In genomic region chr2:160728972-160729371, GRCm38 (mm10) we compare ENCODE assay signal across 15 mouse cellular contexts. TPM values are rescaled to one million over a fixed set of nuclear protein-coding genes. Genes with fewer than 3 reads are reported as not detected.
A peak's percentile ranks its signal among the peaks of the same experiment; 100 is the strongest.
DNase-seq lines count a peak whose midpoint lies in the region; ATAC-seq and TF ChIP-seq lines count a peak whose summit lies in the region.
"Had no signal": no experiment of that assay in that cellular context is flagged by ENCODE, and none has a peak within 500 bp of the region (broad histone marks: within the 10 kb centered on the region; RNA-seq: fewer than 3 reads in every experiment).

No protein-coding gene starts in this region.

- no peak overlapping the region for H3K9ac ChIP-seq in heart, adult 2 months (ENCODE audit: low read depth, low read length)
- no peak overlapping the region for H3K9ac ChIP-seq in heart, embryonic 12.5 days
- no peak overlapping the region for H3K9ac ChIP-seq in liver, postnatal 0 days (replicated peaks)
- H3K9ac ChIP-seq in liver, embryonic 11.5 days (ENCODE audit: low read depth, low read length), result no peak overlapping the region
- H3K9ac ChIP-seq in neural tube, embryonic 15.5 days (replicated peaks), result no peak overlapping the region
- H3K9ac ChIP-seq: heart, embryonic 13.5 days had no signal

- H3K4me2 ChIP-seq in heart, embryonic 12.5 days, result no peak overlapping the region
- H3K4me2 ChIP-seq in liver, postnatal 0 days (ENCODE audit: low read depth, low read length), result no peak overlapping the region
- H3K4me2 ChIP-seq in liver, embryonic 11.5 days, result no peak overlapping the region
- no peak overlapping the region for H3K4me2 ChIP-seq in neural tube, embryonic 15.5 days
- H3K4me2 ChIP-seq: heart, embryonic 13.5 days had no signal

- TF ChIP-seq POLR2A in heart, adult 2 months (IDR thresholded peaks at IDR 0.05; ENCODE audit: insufficient read depth, low read depth, low read length), result no peak

- H3K9me3 ChIP-seq in heart, embryonic 12.5 days (replicated peaks), result no peaks in the 10 kb centered on the region
- H3K9me3 ChIP-seq in liver, postnatal 0 days (ENCODE audit: low read length), result no peaks in the 10 kb centered on the region
- no peaks in the 10 kb centered on the region for H3K9me3 ChIP-seq in liver, embryonic 11.5 days (ENCODE audit: control insufficient read depth, low read length)
- H3K9me3 ChIP-seq in neural tube, embryonic 15.5 days (replicated peaks), result no peaks in the 10 kb centered on the region
- H3K9me3 ChIP-seq: heart, embryonic 13.5 days had no signal

- H3K4me1 ChIP-seq in heart, adult 2 months (ENCODE audit: control insufficient read depth, insufficient read depth, low read length), result peaks cover 17% of the 10 kb centered on the region
- H3K4me1 ChIP-seq in heart, embryonic 12.5 days (replicated peaks), result peaks cover 27% of the 10 kb centered on the region
- peaks cover 33% of the 10 kb centered on the region for H3K4me1 ChIP-seq in liver, postnatal 0 days (ENCODE audit: insufficient read depth)
- peaks cover 12% of the 10 kb centered on the region for H3K4me1 ChIP-seq in liver, embryonic 11.5 days (replicated peaks; ENCODE audit: control insufficient read depth, insufficient read depth, low read length)
- H3K4me1 ChIP-seq in neural tube, embryonic 15.5 days, result peaks cover 32% of the 10 kb centered on the region

- WGBS in heart, adult 2 months, result 93% methylated on average over 3 of the region's 3 CpGs
- WGBS in heart, embryonic 12.5 days, result 88% methylated on average over 3 of the region's 3 CpGs
- WGBS in liver, postnatal 0 days (ENCODE audit: insufficient replicate concordance), result 90% methylated on average over 3 of the region's 3 CpGs
- 91% methylated on average over 3 of the region's 3 CpGs for WGBS in liver, embryonic 11.5 days
- WGBS in neural tube, embryonic 15.5 days, result 92% methylated on average over 3 of the region's 3 CpGs

- no peak for TF ChIP-seq CTCF in heart, adult 2 months (IDR thresholded peaks at IDR 0.05)
- TF ChIP-seq CTCF in liver, postnatal 0 days (IDR thresholded peaks at IDR 0.05; ENCODE audit: low read depth), result no peak

- H3K79me2 ChIP-seq in heart, adult 2 months (replicated peaks; ENCODE audit: control insufficient read depth, insufficient read depth, low read length), result peaks cover 7% of the 10 kb centered on the region

- H3K4me3 ChIP-seq in heart, adult 2 months, result no peak overlapping the region
- no peak overlapping the region for H3K4me3 ChIP-seq in heart, embryonic 12.5 days
- no peak overlapping the region for H3K4me3 ChIP-seq in liver, postnatal 0 days (ENCODE audit: low read depth, low read length)
- no peak overlapping the region for H3K4me3 ChIP-seq in liver, embryonic 11.5 days (ENCODE audit: low read depth, low read length)
- no peak overlapping the region for H3K4me3 ChIP-seq in neural tube, embryonic 15.5 days (replicated peaks)
- H3K4me3 ChIP-seq: heart, embryonic 13.5 days; layer of hippocampus, adult 2 months had no signal

- TF ChIP-seq EP300 in heart, adult 2 months (IDR thresholded peaks at IDR 0.05; ENCODE audit: insufficient read depth, low read depth, low read length), result no peak
- TF ChIP-seq EP300 in liver, postnatal 0 days (IDR thresholded peaks at IDR 0.05; ENCODE audit: low read depth), result no peak

- H3K27me3 ChIP-seq in heart, adult 2 months (ENCODE audit: control insufficient read depth, insufficient read depth, low read length), result no peaks in the 10 kb centered on the region
- no peaks in the 10 kb centered on the region for H3K27me3 ChIP-seq in heart, embryonic 12.5 days (replicated peaks)
- H3K27me3 ChIP-seq in liver, postnatal 0 days (ENCODE audit: insufficient read depth, low read length), result peaks cover 11% of the 10 kb centered on the region; the same call in 1 of the 2 replicates
- H3K27me3 ChIP-seq in liver, embryonic 11.5 days (replicated peaks; ENCODE audit: control insufficient read depth, insufficient read depth, low read length), result no peaks in the 10 kb centered on the region
- H3K27me3 ChIP-seq in neural tube, embryonic 15.5 days (replicated peaks), result no peaks in the 10 kb centered on the region

- H3K36me3 ChIP-seq in heart, adult 2 months (ENCODE audit: control insufficient read depth, insufficient read depth, low read length), result no peaks in the 10 kb centered on the region; the same call in 1 of the 2 replicates
- peaks cover 14% of the 10 kb centered on the region for H3K36me3 ChIP-seq in heart, embryonic 12.5 days
- peaks cover 6% of the 10 kb centered on the region for H3K36me3 ChIP-seq in liver, postnatal 0 days (replicated peaks; ENCODE audit: insufficient read depth, low read length)
- no peaks in the 10 kb centered on the region for H3K36me3 ChIP-seq in liver, embryonic 11.5 days (ENCODE audit: control insufficient read depth, insufficient read depth, low read length)
- H3K36me3 ChIP-seq in neural tube, embryonic 15.5 days, result peaks cover 14% of the 10 kb centered on the region

- intact Hi-C loops in heart, adult 2 months (cut with DNase I), result loop anchor here (1.0 kb wide), 1 partner anchor 158 kb away; no protein-coding TSS in a partner anchor

- no peak for DNase-seq in heart, adult 2 months
- DNase-seq in liver, postnatal 0 days, result peak; percentile 9
- DNase-seq in liver, embryonic 11.5 days (ENCODE audit: low spot score), result no peak
- DNase-seq in frontal cortex, postnatal 14 days (ENCODE audit: low spot score in 2 of 2), result peak; percentile 30 to 39
- DNase-seq in right cerebral cortex, postnatal 36 days (ENCODE audit: low spot score in 2 of 2), result peak; percentile 52 to 75
- DNase-seq: cerebellum, adult 11-12 months; gastrocnemius, postnatal 14 days; midbrain, embryonic 14.5 days; thymus, postnatal 25 days had no signal

- H3K27ac ChIP-seq in heart, adult 2 months, result peak overlapping the region; percentile 5; the same call in 1 of the 2 replicates
- no peak overlapping the region for H3K27ac ChIP-seq in heart, embryonic 12.5 days (ENCODE audit: poor library complexity, severe bottlenecking)
- H3K27ac ChIP-seq in liver, postnatal 0 days (ENCODE audit: low read depth), result no peak overlapping the region
- no peak overlapping the region for H3K27ac ChIP-seq in liver, embryonic 11.5 days (ENCODE audit: low read depth, low read length)
- no peak overlapping the region for H3K27ac ChIP-seq in neural tube, embryonic 15.5 days (replicated peaks)
- H3K27ac ChIP-seq: heart, embryonic 13.5 days; layer of hippocampus, adult 2 months had no signal

- no peak for ATAC-seq in heart, embryonic 12.5 days (ENCODE audit: insufficient number of reproducible peaks, low FRiP score)
- ATAC-seq in liver, postnatal 0 days, result no peak
- ATAC-seq in liver, embryonic 11.5 days (replicated peaks; ENCODE audit: low FRiP score), result no peak
- no peak for ATAC-seq in neural tube, embryonic 15.5 days (ENCODE audit: low FRiP score)
- ATAC-seq: forebrain, embryonic 14.5 days; inflammation-experienced regulatory T-cells, adult 6 months had no signal

RNA-seq across cellular contexts. Expression of gene Plcg1, which starts 2.1 kb away (rescaled TPM):
- total RNA-seq in heart, adult 2 months (2021), result 10 to 100 TPM; 56.4 to 67.2 TPM
- 45.8 and 66.5 TPM in 2 replicates for polyA plus RNA-seq in heart, adult 2 months (2012; rRNA removed)
- polyA plus RNA-seq in heart, embryonic 12.5 days (2016; fragmentation: Nextera tagmentation; extraction: Ambion mirVana), result 47.4 TPM in 2 replicates
- 5.0 and 6.6 TPM in 2 replicates for polyA plus RNA-seq in liver, postnatal 0 days (2015; fragmentation: Nextera tagmentation; extraction: Ambion mirVana)
- polyA plus RNA-seq in liver, embryonic 11.5 days (2014; fragmentation: Nextera tagmentation; extraction: Ambion mirVana), result 22.3 and 27.2 TPM in 2 replicates
- 47.2 and 49.5 TPM in 2 replicates for polyA plus RNA-seq in neural tube, embryonic 15.5 days (2015; fragmentation: Nextera tagmentation; extraction: Ambion mirVana)

Comparison
In these comparisons a context has a peak if more than half of its experiments do, and no peak if none do; other contexts are left out.
1. DNase-seq: peak in liver, postnatal 0 days (single experiment), frontal cortex, postnatal 14 days (2 of 2) and right cerebral cortex, postnatal 36 days (2 of 2); none in heart, adult 2 months (0 of 2) and liver, embryonic 11.5 days (single experiment).